Mouse (Mus musculus) liver, embryonic 11.5 days (tissue): ENCODE results near the gene Grin2c. TPM values are rescaled to one million over a fixed set of nuclear protein-coding genes. Genes with fewer than 3 reads are reported as not detected.

Source experiments
- ATAC-seq: fragments of 200-750 bp; cut with Nextera tagmentation; replicated peaks from 2 replicates; pipeline ENCODE4 v1.8.0; 2017; ENCODE audit warnings: moderate number of reproducible peaks, mild to moderate bottlenecking, moderate TSS enrichment, moderate library complexity; ENCODE audit not compliant: low FRiP score
- DNase-seq: peaks from one replicate; pipeline ENCODE4 v3.0.0-alpha.2; 2017; ENCODE audit warnings: low spot score
- H3K27ac ChIP-seq: fragments of 300-500 bp; sonication (generic); 2 replicates; pipeline ENCODE4 v1.5.1; 2014; ENCODE audit warnings: mild to moderate bottlenecking, low read depth, low read length, control low read depth
- H3K27me3 ChIP-seq: fragments of 300-500 bp; sonication (generic); replicated peaks from 2 replicates; pipeline ENCODE4 v1.6.1; 2014; ENCODE audit warnings: low read length, mixed read lengths; ENCODE audit not compliant: control insufficient read depth, insufficient read depth
- H3K36me3 ChIP-seq: fragments of 300-500 bp; sonication (generic); 2 replicates; pipeline ENCODE4 v1.6.1; 2014; ENCODE audit warnings: mild to moderate bottlenecking, low read length, moderate library complexity, mixed read lengths; ENCODE audit not compliant: control insufficient read depth, insufficient read depth
- H3K4me1 ChIP-seq: fragments of 300-500 bp; sonication (generic); replicated peaks from 2 replicates; pipeline ENCODE4 v1.6.1; 2014; ENCODE audit warnings: low read length, mixed read lengths; ENCODE audit not compliant: control insufficient read depth, insufficient read depth
- H3K4me2 ChIP-seq: fragments of 300-500 bp; sonication (generic); 2 replicates; pipeline ENCODE4 v1.6.1; 2014; ENCODE audit warnings: mild to moderate bottlenecking, control low read depth, moderate library complexity
- H3K4me3 ChIP-seq: fragments of 300-500 bp; sonication (generic); 2 replicates; pipeline ENCODE4 v1.5.1; 2014; ENCODE audit warnings: low read depth, low read length, control low read depth
- H3K9ac ChIP-seq: fragments of 300-500 bp; sonication (generic); 2 replicates; pipeline ENCODE4 v1.6.1; 2014; ENCODE audit warnings: low read depth, low read length, control low read depth
- H3K9me3 ChIP-seq: fragments of 300-500 bp; sonication (generic); 2 replicates; pipeline ENCODE4 v1.6.1; 2016; ENCODE audit warnings: low read length, inconsistent platforms, mixed read lengths; ENCODE audit not compliant: control insufficient read depth
- WGBS: fragments of 180-500 bp; shearing (Covaris S2); extraction: QIAGEN DNeasy Blood & Tissue Kit; methylation state at CpG from one replicate; pipeline ENCODE4 v1.1.7; 2014; 5-methylcytosine and 5-hydroxymethylcytosine counted together
- microRNA-seq: library from miRNA; unstranded; fragments of <30 nt; microRNA quantifications from one replicate; pipeline ENCODE4, GENCODE M21; 2017; ENCODE audit warnings: borderline number of aligned reads
- polyA plus RNA-seq: library from polyadenylated mRNA; unstranded; fragments of >200 nt; fragmentation: Nextera tagmentation; extraction: Ambion mirVana; gene quantifications from 2 replicates; pipeline ENCODE4 v1.2.1, GENCODE M21; 2014

The Grin2c gene
- polyA plus RNA-seq, 1 experiment from 2014 or later = 0.89 TPM

DNA sequence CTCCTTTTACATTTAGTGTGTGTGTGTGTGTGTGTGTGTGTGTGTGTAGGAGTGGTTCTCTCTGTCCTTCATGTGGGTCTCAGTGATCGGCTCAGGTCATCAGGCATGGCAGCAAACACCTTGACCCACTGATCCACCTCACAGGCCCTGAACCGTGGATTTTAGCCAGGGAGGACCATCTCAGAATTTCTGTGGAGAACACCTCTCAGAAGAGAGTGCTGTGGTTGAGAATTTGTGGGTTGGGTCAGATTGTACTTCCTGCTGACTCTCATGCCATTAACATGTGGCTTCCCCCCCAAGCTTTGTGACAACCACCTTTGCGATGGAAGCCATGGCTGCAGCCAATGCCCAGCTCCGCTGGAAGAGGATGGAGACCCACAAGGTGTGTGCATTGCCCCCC, 66.5 kb downstream of the Grin2c start:
- no peak overlapping the region for H3K4me3 ChIP-seq
- DNase-seq (no peak), ATAC-seq (no peak)
- no peak overlapping the region for H3K27ac ChIP-seq
- H3K4me1 ChIP-seq = peaks cover 14% of the 10 kb centered on the region
- H3K9ac ChIP-seq = no peak overlapping the region
- peaks cover 5% of the 10 kb centered on the region; the same call in 1 of the 2 replicates for H3K36me3 ChIP-seq
- H3K9me3 ChIP-seq = no peaks in the 10 kb centered on the region
- no peak overlapping the region for H3K4me2 ChIP-seq
- 81% methylated on average over 4 of the region's 4 CpGs for WGBS
- no peaks in the 10 kb centered on the region; the same call in 1 of the 2 replicates for H3K27me3 ChIP-seq

Small RNA genes within 50 kb of the gene (microRNA-seq; reads per million reads assigned to microRNA genes)
- not detected for gene Gm25837

Other genes with a start within 250 kb of the Grin2c start
- gene Cd300ld4, start 240.2 kb downstream of the Grin2c start, polyA plus RNA-seq = not detected in 2 replicates
- not detected in 2 replicates for gene Cd300ld5, start 229.5 kb downstream of the Grin2c start, polyA plus RNA-seq
- gene Cd300ld3, start 218.8 kb downstream of the Grin2c start, polyA plus RNA-seq = not detected in 2 replicates
- 0.33 and 0.56 TPM in 2 replicates for gene Cd300e, start 205.1 kb downstream of the Grin2c start, polyA plus RNA-seq
- gene Rab37, start 175.8 kb downstream of the Grin2c start, polyA plus RNA-seq = 6.3 and 7.9 TPM in 2 replicates
- 0.63 and 0.86 TPM in 2 replicates for gene Cd300lf, start 133.3 kb downstream of the Grin2c start, polyA plus RNA-seq
- 117 and 121 TPM in 2 replicates for gene Slc9a3r1, start 103.9 kb downstream of the Grin2c start, polyA plus RNA-seq
- 10.8 and 13.1 TPM in 2 replicates for gene Tmem104, start 79.8 kb downstream of the Grin2c start, polyA plus RNA-seq
- gene Nat9, start 79.4 kb downstream of the Grin2c start, polyA plus RNA-seq = 17.0 and 20.1 TPM in 2 replicates
- 25.0 and 25.7 TPM in 2 replicates for gene Fdxr, start 9.8 kb upstream of the Grin2c start, polyA plus RNA-seq
- gene Fads6, start 30.4 kb upstream of the Grin2c start, polyA plus RNA-seq = 3.2 and 3.4 TPM in 2 replicates
- not detected in 2 replicates for gene Otop2, start 39.9 kb upstream of the Grin2c start, polyA plus RNA-seq
- 0.52 and 0.64 TPM in 2 replicates for gene Ush1g, start 54.8 kb upstream of the Grin2c start, polyA plus RNA-seq
- not detected in 2 replicates for gene Otop3, start 67.5 kb upstream of the Grin2c start, polyA plus RNA-seq
- 2.2 and 3.4 TPM in 2 replicates for gene Hid1, start 100.5 kb upstream of the Grin2c start, polyA plus RNA-seq
- gene Cdr2l, start 114.7 kb upstream of the Grin2c start, polyA plus RNA-seq = 6.2 and 6.9 TPM in 2 replicates
- 165 TPM in 2 replicates for gene Mrpl58, start 136.5 kb upstream of the Grin2c start, polyA plus RNA-seq
- gene Atp5h, start 152.7 kb upstream of the Grin2c start, polyA plus RNA-seq = 835 and 884 TPM in 2 replicates
- gene Kctd2, start 152.9 kb upstream of the Grin2c start, polyA plus RNA-seq = 8.4 and 8.9 TPM in 2 replicates
- gene Trim80, start 173.3 kb upstream of the Grin2c start, polyA plus RNA-seq = 0.18 and 0.27 TPM in 2 replicates
- gene Slc16a5, start 195.2 kb upstream of the Grin2c start, polyA plus RNA-seq = not detected in 2 replicates
- 5.7 and 6.0 TPM in 2 replicates for gene Armc7, start 208.4 kb upstream of the Grin2c start, polyA plus RNA-seq
- gene Nt5c, start 224.6 kb upstream of the Grin2c start, polyA plus RNA-seq = 96.8 and 105 TPM in 2 replicates
- 435 and 437 TPM in 2 replicates for gene Jpt1, start 247.1 kb upstream of the Grin2c start, polyA plus RNA-seq